Mouse (Mus musculus) MEL (cell line): ENCODE measurements around the gene Cwc25. TPM values are rescaled to one million over a fixed set of nuclear protein-coding genes. Genes with fewer than 3 reads are reported as not detected.

Experiments
- DNase-seq: peaks from one replicate; pipeline ENCODE4 v3.0.0; 2011; ENCODE audit warnings: low read depth, low spot score
- H3K27ac ChIP-seq: 2 replicates; pipeline ENCODE4 v1.5.1; 2012; ENCODE audit warnings: low read depth, mild to moderate bottlenecking, control low read depth, low read length, moderate library complexity; ENCODE audit not compliant: control insufficient read depth
- H3K27me3 ChIP-seq, 2 experiments: fragments of 150-350 bp in 1 of 2; sonication (generic) in 1 of 2; 2 replicates each; pipeline ENCODE4 v1.6.1; 2012; ENCODE audit warnings: low read length in 2 of 2, mild to moderate bottlenecking in 2 of 2, improper control_type of control experiment in 1 of 2, moderate library complexity in 1 of 2; ENCODE audit not compliant: insufficient read depth in 2 of 2, control insufficient read depth in 1 of 2
- H3K36me3 ChIP-seq, 2 experiments: 2 replicates each; pipeline ENCODE4 v1.6.1; 2012 to 2014; ENCODE audit warnings: low read length in 2 of 2, improper control_type of control experiment in 1 of 2, inconsistent platforms in 1 of 2, mild to moderate bottlenecking in 1 of 2; ENCODE audit not compliant: insufficient read depth in 2 of 2, control insufficient read depth in 1 of 2
- H3K4me1 ChIP-seq, 2 experiments: fragments of 150-350 bp in 1 of 2; sonication (generic) in 1 of 2; 2 replicates each; pipeline ENCODE4 v1.6.1; 2012; ENCODE audit warnings: low read length in 2 of 2, improper control_type of control experiment in 1 of 2, mild to moderate bottlenecking in 1 of 2; ENCODE audit not compliant: insufficient read depth in 2 of 2, control insufficient read depth in 1 of 2
- H3K4me3 ChIP-seq, 2 experiments: fragments of 150-350 bp in 1 of 2; sonication (generic) in 1 of 2; 2 replicates each; pipeline ENCODE4 v1.5.1; 2012; ENCODE audit warnings: low read depth in 2 of 2, low read length in 2 of 2, mild to moderate bottlenecking in 2 of 2, moderate library complexity in 2 of 2, control low read depth in 1 of 2, improper control_type of control experiment in 1 of 2; ENCODE audit not compliant: control insufficient read depth in 1 of 2, insufficient read depth in 1 of 2
- H3K79me2 ChIP-seq: 2 replicates; pipeline ENCODE4 v1.6.1; 2012; ENCODE audit warnings: mild to moderate bottlenecking, low read length, moderate library complexity; ENCODE audit not compliant: control insufficient read depth, poor library complexity, insufficient read depth
- H3K9ac ChIP-seq: 2 replicates; pipeline ENCODE4 v1.6.1; 2012; ENCODE audit warnings: low read depth, mild to moderate bottlenecking, control low read depth, low read length, moderate library complexity; ENCODE audit not compliant: control insufficient read depth, poor library complexity, severe bottlenecking
- H3K9me3 ChIP-seq: fragments of 150-350 bp; sonication (generic); replicated peaks from 2 replicates; pipeline ENCODE4 v1.6.1; 2012; ENCODE audit warnings: mild to moderate bottlenecking, low read length, improper control_type of control experiment, moderate library complexity; ENCODE audit not compliant: insufficient read depth
- CHD2 ChIP-seq: IDR thresholded peaks from 2 replicates; pipeline ENCODE4 v1.6.1; 2011; ENCODE audit warnings: low read length, improper control_type of control experiment
- CTCF ChIP-seq, 3 experiments: IDR thresholded peaks in 2 of 3; conservative IDR thresholded peaks in 1 of 3; 2 replicates each; pipeline ENCODE4 v1.5.1; 2011 to 2012; ENCODE audit warnings: low read length in 3 of 3, low read depth in 2 of 3, mild to moderate bottlenecking in 2 of 3, improper control_type of control experiment in 1 of 3, inconsistent platforms in 1 of 3, mixed read lengths in 1 of 3, moderate library complexity in 1 of 3; ENCODE audit not compliant: control insufficient read depth in 1 of 3, insufficient read depth in 1 of 3, poor library complexity in 1 of 3, severe bottlenecking in 1 of 3
- ELF1 ChIP-seq: IDR thresholded peaks from 2 replicates; pipeline ENCODE4 v1.6.1; 2014; ENCODE audit warnings: low read depth, mild to moderate bottlenecking, inconsistent platforms, low read length, improper control_type of control experiment, moderate library complexity
- JUND ChIP-seq: IDR thresholded peaks from 2 replicates; pipeline ENCODE4 v1.6.1; 2011; ENCODE audit warnings: low read depth, mild to moderate bottlenecking, improper control_type of control experiment, low read length
- KAT2A ChIP-seq: conservative IDR thresholded peaks from 2 replicates; pipeline ENCODE4 v1.6.1; 2012; ENCODE audit warnings: low read depth, low read length, improper control_type of control experiment, inconsistent platforms
- MAFK ChIP-seq: IDR thresholded peaks from 2 replicates; pipeline ENCODE4 v1.6.1; 2011; ENCODE audit warnings: low read depth, mild to moderate bottlenecking, low read length, improper control_type of control experiment, borderline replicate concordance
- POLR2A ChIP-seq, 2 experiments: IDR thresholded peaks; 2 replicates each; pipeline ENCODE4 v1.6.1; 2011 to 2012; ENCODE audit warnings: low read length in 2 of 2, mild to moderate bottlenecking in 2 of 2, control low read depth in 1 of 2, improper control_type of control experiment in 1 of 2, low read depth in 1 of 2, moderate library complexity in 1 of 2; ENCODE audit not compliant: control insufficient read depth in 1 of 2, insufficient read depth in 1 of 2, poor library complexity in 1 of 2
- RCOR1 ChIP-seq: IDR thresholded peaks from 2 replicates; pipeline ENCODE4 v1.6.1; 2012; ENCODE audit warnings: low read depth, mild to moderate bottlenecking, inconsistent platforms, low read length, improper control_type of control experiment
- SIN3A ChIP-seq: IDR thresholded peaks from 2 replicates; pipeline ENCODE4 v1.6.1; 2012; ENCODE audit warnings: low read length, improper control_type of control experiment, inconsistent platforms
- TBP ChIP-seq: IDR thresholded peaks from 2 replicates; pipeline ENCODE4 v1.8.0; 2011; ENCODE audit warnings: low read depth, low read length, improper control_type of control experiment
- ZC3H11A ChIP-seq: IDR thresholded peaks from 2 replicates; pipeline ENCODE4 v1.6.1; 2012; ENCODE audit warnings: low read depth, mild to moderate bottlenecking, inconsistent platforms, low read length, improper control_type of control experiment
- ZKSCAN1 ChIP-seq: IDR thresholded peaks from 2 replicates; pipeline ENCODE4 v1.6.1; 2012; ENCODE audit warnings: low read depth, mild to moderate bottlenecking, inconsistent platforms, low read length, improper control_type of control experiment, moderate library complexity
- ZNF384 ChIP-seq: IDR thresholded peaks from 2 replicates; pipeline ENCODE4 v1.6.1; 2012; ENCODE audit warnings: low read depth, mild to moderate bottlenecking, inconsistent platforms, low read length, improper control_type of control experiment
- polyA plus RNA-seq, 2 experiments: library from polyadenylated mRNA; stranded (reverse) in 1 of 2; unstranded in 1 of 2; fragments of >175 nt in 1 of 2; fragments of >200 nt in 1 of 2; gene quantifications; 2 replicates each; pipeline versions ENCODE4 v1.2.1 to v1.2.4; 2012; ENCODE audit warnings: low replicate concordance in 2 of 2, low read depth in 1 of 2; ENCODE audit not compliant: insufficient read length in 2 of 2, insufficient read depth in 1 of 2, missing spikeins in 1 of 2
- total RNA-seq: library from RNA; depleted of rRNA; stranded (reverse); fragments of 300-350 nt; gene quantifications from 2 replicates; pipeline ENCODE4 v1.2.3, GENCODE M21; 2012; rRNA removed

Gene Cwc25
- total and polyA plus RNA-seq, 3 experiments, result 16.7 to 20.8 TPM; not detected in 1

- Histone ChIP-seq H3K79me2 (peaks cover 8% of the 10 kb centered on the region; the same call in 1 of the 2 replicates), H3K9me3 (no peaks in the 10 kb centered on the region), H3K4me1 (peaks cover 0 to 13% of the 10 kb centered on the region in 2 experiments; a peak in 3 of 4 replicates), H3K27ac (no peak overlapping the region), H3K9ac (no peak overlapping the region), H3K4me3 (no peak overlapping the region), H3K36me3 (peaks cover 0 to under 1% of the 10 kb centered on the region in 2 experiments; a peak in 2 of 4 replicates), H3K27me3 (no peaks in the 10 kb centered on the region)
- DNase-seq, result no peak
- TF ChIP-seq SIN3A, result no peak
- no peak for TF ChIP-seq CHD2
- no peak for TF ChIP-seq ZNF384
- TF ChIP-seq ZKSCAN1, result no peak
- TF ChIP-seq MAFK, result no peak
These were observed 69.7 kb downstream of the Cwc25 start for GRCm38 (mm10) chr11:97696669-97697068.

- Histone ChIP-seq H3K27ac (no peak overlapping the region), H3K9me3 (no peaks in the 10 kb centered on the region), H3K27me3 (no peaks in the 10 kb centered on the region), H3K4me1 (peaks cover 0 to 10% of the 10 kb centered on the region in 2 experiments; a peak in 3 of 4 replicates), H3K79me2 (peaks cover 8% of the 10 kb centered on the region; the same call in 1 of the 2 replicates), H3K9ac (no peak overlapping the region), H3K4me3 (no peak overlapping the region), H3K36me3 (peaks cover 0 to 1% of the 10 kb centered on the region in 2 experiments; a peak in 2 of 4 replicates)
- no peak for TF ChIP-seq ZC3H11A
- TF ChIP-seq JUND, result no peak
- no peak for TF ChIP-seq TBP
- TF ChIP-seq RCOR1, result no peak
- TF ChIP-seq MAFK, result no peak
- no peak for TF ChIP-seq POLR2A (IDR thresholded peaks at IDR 0.05; ENCODE audit: control insufficient read depth in 1 of 2, insufficient read depth in 1 of 2, low read depth in 1 of 2, low read length in 2 of 2, poor library complexity in 1 of 2)
- TF ChIP-seq KAT2A, result no peak
- TF ChIP-seq CTCF (IDR thresholded peaks at IDR 0.05 in 2 of 3, conservative IDR thresholded peaks at IDR 0.05 in 1 of 3; ENCODE audit: control insufficient read depth in 1 of 3, insufficient read depth in 1 of 3, low read depth in 2 of 3, low read length in 3 of 3, poor library complexity in 1 of 3, severe bottlenecking in 1 of 3), result no peak
- TF ChIP-seq ELF1, result no peak
- no peak for DNase-seq
These were observed 70.5 kb downstream of the Cwc25 start for GRCm38 (mm10) chr11:97695712-97696401.

Other genes starting within 250 kb of the Cwc25 start
- 0.03 and 0.04 TPM in 2 replicates for gene Srcin1, start 190.4 kb downstream of the Cwc25 start, total RNA-seq
- gene Srcin1, start 190.4 kb downstream of the Cwc25 start, polyA plus RNA-seq, result under 1 TPM in 1 of 2 experiments, not detected in 1; 0.10 TPM
- gene Epop, start 136.9 kb downstream of the Cwc25 start, total RNA-seq, result not detected in 2 replicates
- gene Epop, start 136.9 kb downstream of the Cwc25 start, polyA plus RNA-seq, result not detected
- gene Mllt6, start 103.1 kb downstream of the Cwc25 start, total RNA-seq, result 15.1 and 17.2 TPM in 2 replicates
- gene Mllt6, start 103.1 kb downstream of the Cwc25 start, polyA plus RNA-seq, result 10 to 100 TPM in 1 of 2 experiments, not detected in 1; 17.6 TPM
- 1.5 and 1.7 TPM in 2 replicates for gene Cisd3, start 80.7 kb downstream of the Cwc25 start, total RNA-seq
- gene Cisd3, start 80.7 kb downstream of the Cwc25 start, polyA plus RNA-seq, result 1 to 10 TPM in 1 of 2 experiments, not detected in 1; 6.1 TPM
- 12.3 and 20.0 TPM in 2 replicates for gene Pcgf2, start 66.1 kb downstream of the Cwc25 start, total RNA-seq
- gene Pcgf2, start 66.1 kb downstream of the Cwc25 start, polyA plus RNA-seq, result 10 to 100 TPM in 1 of 2 experiments, not detected in 1; 38.7 TPM
- 914 and 1,101 TPM in 2 replicates for gene Psmb3, start 63.2 kb downstream of the Cwc25 start, total RNA-seq
- gene Psmb3, start 63.2 kb downstream of the Cwc25 start, polyA plus RNA-seq, result 100 to 1,000 TPM in 1 of 2 experiments, not detected in 1; 648 TPM
- gene Pip4k2b, start 21.9 kb downstream of the Cwc25 start, total RNA-seq, result 34.7 and 40.2 TPM in 2 replicates
- 10 to 100 TPM; 43.4 to 57.3 TPM for gene Pip4k2b, start 21.9 kb downstream of the Cwc25 start, polyA plus RNA-seq
- gene 1700001P01Rik, start 9.4 kb upstream of the Cwc25 start, total RNA-seq, result 0.69 TPM in 2 replicates
- under 1 TPM in 1 of 2 experiments, not detected in 1; 0.43 TPM for gene 1700001P01Rik, start 9.4 kb upstream of the Cwc25 start, polyA plus RNA-seq
- 1,922 and 2,072 TPM in 2 replicates for gene Rpl23, start 15.9 kb upstream of the Cwc25 start, total RNA-seq
- gene Rpl23, start 15.9 kb upstream of the Cwc25 start, polyA plus RNA-seq, result 100 to 1,000 TPM in 1 of 2 experiments, not detected in 1; 921 TPM
- 13.3 and 15.2 TPM in 2 replicates for gene Lasp1, start 32.4 kb upstream of the Cwc25 start, total RNA-seq
- gene Lasp1, start 32.4 kb upstream of the Cwc25 start, polyA plus RNA-seq, result 10 to 100 TPM in 1 of 2 experiments, not detected in 1; 38.7 TPM
- 0.29 TPM in 1 of 2 replicates, not detected in the other for gene B230217C12Rik, start 74.2 kb upstream of the Cwc25 start, total RNA-seq
- gene B230217C12Rik, start 74.2 kb upstream of the Cwc25 start, polyA plus RNA-seq, result under 1 TPM in 1 of 2 experiments, not detected in 1; 0.81 TPM
- gene Fbxo47, start 117.6 kb upstream of the Cwc25 start, total RNA-seq, result 0.73 and 1.4 TPM in 2 replicates
- 1 to 10 TPM in 1 of 2 experiments, not detected in 1; 1.2 TPM for gene Fbxo47, start 117.6 kb upstream of the Cwc25 start, polyA plus RNA-seq
- 13.1 and 15.1 TPM in 2 replicates for gene Plxdc1, start 219.9 kb upstream of the Cwc25 start, total RNA-seq
- 10 to 100 TPM in 1 of 2 experiments, not detected in 1; 24.5 TPM for gene Plxdc1, start 219.9 kb upstream of the Cwc25 start, polyA plus RNA-seq
- 1.2 and 1.3 TPM in 2 replicates for gene Arl5c, start 229.6 kb upstream of the Cwc25 start, total RNA-seq
- gene Arl5c, start 229.6 kb upstream of the Cwc25 start, polyA plus RNA-seq, result 10 to 100 TPM in 1 of 2 experiments, not detected in 1; 10.4 TPM